16 mouse cellular contexts compared by ENCODE assay signal in genomic region chr17:49440331-49441130, GRCm38 (mm10). TPM values are rescaled to one million over a fixed set of nuclear protein-coding genes. Genes with fewer than 3 reads are reported as not detected.
DNase-seq lines count a peak whose midpoint lies in the region; ATAC-seq and TF ChIP-seq lines count a peak whose summit lies in the region.
"Had no signal": no experiment of that assay in that cellular context is flagged by ENCODE, and none has a peak within 500 bp of the region (broad histone marks: within the 10 kb centered on the region; RNA-seq: fewer than 3 reads in every experiment).

No protein-coding gene starts in this region.

- WGBS in intestine, postnatal 0 days, result 67% methylated on average over 14 of the region's 14 CpGs

- H3K4me3 ChIP-seq in intestine, postnatal 0 days (ENCODE audit: low read depth, low read length), result no peak overlapping the region
- H3K4me3 ChIP-seq: left cerebral cortex, adult 2 months; limb, embryonic 15.5 days had no signal

- TF ChIP-seq CTCF in intestine, postnatal 0 days (IDR thresholded peaks at IDR 0.05; ENCODE audit: low read depth), result no peak

- H3K27me3 ChIP-seq in intestine, postnatal 0 days (replicated peaks; ENCODE audit: control insufficient read depth, insufficient read depth, low read length), result no peaks in the 10 kb centered on the region
- H3K27me3 ChIP-seq: limb, embryonic 15.5 days had no signal

- ATAC-seq in intestine, postnatal 0 days, result peak; percentile 64
- ATAC-seq in neutrophil, adult 5-6 weeks (ENCODE audit: extremely low read depth, insufficient number of reproducible peaks, low FRiP score, poor library complexity, severe bottlenecking), result 0 out of 2 replicates have a peak, but pooled peaks have one; percentile 9
- ATAC-seq: forebrain, embryonic 14.5 days had no signal

- peak; percentile 56 for DNase-seq in gastrocnemius, adult 18-20 months (ENCODE audit: low spot score)
- no peak for DNase-seq in gastrocnemius, postnatal 36 days
- peak; percentile 13 for DNase-seq in kidney, postnatal 10 days
- DNase-seq in kidney, postnatal 14 days, result no peak
- no peak for DNase-seq in layer of hippocampus, postnatal 10 days (ENCODE audit: low spot score in 2 of 2)
- no peak for DNase-seq in embryo, embryonic 10 days (ENCODE audit: low spot score)
- DNase-seq: adrenal gland, adult 2 months; B cell, adult 2 months; cerebellum, postnatal 10 days; kidney, postnatal 4 days had no signal

- no peak overlapping the region for H3K9ac ChIP-seq in intestine, postnatal 0 days (ENCODE audit: low read depth, low read length)
- H3K9ac ChIP-seq: hindbrain, embryonic 14.5 days; limb, embryonic 15.5 days had no signal

- H3K27ac ChIP-seq in intestine, postnatal 0 days (ENCODE audit: low read depth, low read length), result no peak overlapping the region
- H3K27ac ChIP-seq: hindbrain, embryonic 14.5 days; left cerebral cortex, adult 2 months; limb, embryonic 15.5 days had no signal

- peaks cover 27% of the 10 kb centered on the region for H3K36me3 ChIP-seq in intestine, postnatal 0 days (ENCODE audit: control insufficient read depth, insufficient read depth)

- H3K4me2 ChIP-seq in intestine, postnatal 0 days (replicated peaks; ENCODE audit: low read depth), result no peak overlapping the region
- H3K4me2 ChIP-seq: hindbrain, embryonic 14.5 days; limb, embryonic 15.5 days had no signal

- H3K4me1 ChIP-seq in intestine, postnatal 0 days (replicated peaks; ENCODE audit: control insufficient read depth, insufficient read depth, low read length), result no peaks in the 10 kb centered on the region

- no peaks in the 10 kb centered on the region for H3K9me3 ChIP-seq in intestine, postnatal 0 days (ENCODE audit: control insufficient read depth)
- H3K9me3 ChIP-seq: limb, embryonic 15.5 days had no signal

- intact Hi-C loops in gastrocnemius, postnatal 36 days (cut with DNase I), result no loop called here

RNA-seq across cellular contexts. Expression of gene Mocs1, which starts 12.4 kb away (rescaled TPM):
- total RNA-seq in gastrocnemius, adult 18-20 months (2021), result 10 to 100 TPM; 16.5 to 16.9 TPM
- 10 to 100 TPM; 16.2 to 18.3 TPM for total RNA-seq in gastrocnemius, postnatal 36 days (2021)
- 9.7 and 11.1 TPM in 2 replicates for polyA plus RNA-seq in intestine, postnatal 0 days (2015; fragmentation: Nextera tagmentation; extraction: Ambion mirVana)
- total RNA-seq in neutrophil, adult 5-6 weeks (2017), result 20.7 and 21.1 TPM in 2 replicates
- 10 to 100 TPM; 12.7 to 13.4 TPM for total RNA-seq in layer of hippocampus, postnatal 10 days (2021)

Comparison
In these comparisons a context has a peak if more than half of its experiments do, and no peak if none do; other contexts are left out.
1. DNase-seq: peak in gastrocnemius, adult 18-20 months (single experiment) and kidney, postnatal 10 days (single experiment); none in gastrocnemius, postnatal 36 days (0 of 2), kidney, postnatal 14 days (single experiment), layer of hippocampus, postnatal 10 days (0 of 2) and embryo, embryonic 10 days (single experiment).